Comparison of ENCODE assay signal across 24 mouse cellular contexts in genomic region chr11:53911011-53911410, GRCm38 (mm10). TPM values are rescaled to one million over a fixed set of nuclear protein-coding genes. Genes with fewer than 3 reads are reported as not detected.
DNase-seq lines count a peak whose midpoint lies in the region; ATAC-seq and TF ChIP-seq lines count a peak whose summit lies in the region.
"Had no signal": no experiment of that assay in that cellular context is flagged by ENCODE, and none has a peak within 500 bp of the region (broad histone marks: within the 10 kb centered on the region; RNA-seq: fewer than 3 reads in every experiment).

No protein-coding gene starts in this region.

- peaks cover 8% of the 10 kb centered on the region for H3K4me1 ChIP-seq in liver, adult 2 months (ENCODE audit: control insufficient read depth, insufficient read depth, low read length)
- no peaks in the 10 kb centered on the region for H3K4me1 ChIP-seq in liver, embryonic 11.5 days (replicated peaks; ENCODE audit: control insufficient read depth, insufficient read depth, low read length)
- H3K4me1 ChIP-seq in intestine, postnatal 0 days (replicated peaks; ENCODE audit: control insufficient read depth, insufficient read depth, low read length) = 0 out of 2 replicates have a peak, but pooled peaks cover 3% of the 10 kb centered on the region
- H3K4me1 ChIP-seq: embryonic facial prominence, embryonic 12.5 days; embryonic facial prominence, embryonic 15.5 days; heart, embryonic 10.5 days; hindbrain, embryonic 12.5 days; hindbrain, embryonic 15.5 days had no signal

- no peak for TF ChIP-seq CTCF in liver, adult 2 months (IDR thresholded peaks at IDR 0.05; ENCODE audit: low read depth, low read length)
- TF ChIP-seq CTCF in intestine, postnatal 0 days (IDR thresholded peaks at IDR 0.05; ENCODE audit: low read depth) = no peak

- no peak overlapping the region for H3K27ac ChIP-seq in liver, adult 2 months (replicated peaks; ENCODE audit: insufficient read depth, low read depth, low read length)
- H3K27ac ChIP-seq in liver, embryonic 11.5 days (ENCODE audit: low read depth, low read length) = no peak overlapping the region
- no peak overlapping the region for H3K27ac ChIP-seq in intestine, postnatal 0 days (ENCODE audit: low read depth, low read length)
- H3K27ac ChIP-seq: embryonic facial prominence, embryonic 12.5 days; embryonic facial prominence, embryonic 15.5 days; heart, adult 2 months; heart, embryonic 10.5 days; hindbrain, embryonic 12.5 days; hindbrain, embryonic 15.5 days had no signal

- DNase-seq in liver, adult 2 months (ENCODE audit: extremely low read depth, low read depth, low spot score) = peak; percentile 97
- no peak for DNase-seq in liver, embryonic 11.5 days (ENCODE audit: low spot score)
- DNase-seq in urinary bladder, postnatal 36 days (ENCODE audit: low spot score in 2 of 2) = peak; percentile 28 to 32
- DNase-seq in urinary bladder, postnatal 14 days (ENCODE audit: low spot score) = no peak
- DNase-seq in layer of hippocampus, adult 18-20 months (ENCODE audit: low spot score in 2 of 2) = no peak
- DNase-seq in right cerebral cortex, postnatal 4 days = no peak
- DNase-seq: adrenal gland, adult 8-10 months; adrenal gland, postnatal 25 days; cerebellum, adult 18-20 months; cerebellum, adult 9-11 months; cerebellum, postnatal 25 days; forebrain, postnatal 0 days; gastrocnemius, postnatal 25 days; heart, adult 2 months had no signal

- no peak overlapping the region for H3K4me2 ChIP-seq in liver, embryonic 11.5 days
- no peak overlapping the region for H3K4me2 ChIP-seq in intestine, postnatal 0 days (replicated peaks; ENCODE audit: low read depth)
- H3K4me2 ChIP-seq: embryonic facial prominence, embryonic 12.5 days; embryonic facial prominence, embryonic 15.5 days; hindbrain, embryonic 12.5 days; hindbrain, embryonic 15.5 days had no signal

- 17% methylated on average over 4 of the region's 4 CpGs for WGBS in liver, adult 2 months
- 72% methylated on average over 4 of the region's 4 CpGs for WGBS in liver, embryonic 11.5 days
- 31% methylated on average over 4 of the region's 4 CpGs for WGBS in intestine, postnatal 0 days

- no peaks in the 10 kb centered on the region for H3K9me3 ChIP-seq in liver, embryonic 11.5 days (ENCODE audit: control insufficient read depth, low read length)
- no peaks in the 10 kb centered on the region for H3K9me3 ChIP-seq in intestine, postnatal 0 days (ENCODE audit: control insufficient read depth)
- H3K9me3 ChIP-seq: embryonic facial prominence, embryonic 12.5 days; embryonic facial prominence, embryonic 15.5 days; heart, embryonic 10.5 days; hindbrain, embryonic 12.5 days; hindbrain, embryonic 15.5 days had no signal

- H3K4me3 ChIP-seq in liver, adult 2 months (ENCODE audit: insufficient read depth, low read depth, low read length) = no peak overlapping the region
- no peak overlapping the region for H3K4me3 ChIP-seq in liver, embryonic 11.5 days (ENCODE audit: low read depth, low read length)
- no peak overlapping the region for H3K4me3 ChIP-seq in intestine, postnatal 0 days (ENCODE audit: low read depth, low read length)
- H3K4me3 ChIP-seq: embryonic facial prominence, embryonic 12.5 days; embryonic facial prominence, embryonic 15.5 days; heart, adult 2 months; heart, embryonic 10.5 days; hindbrain, embryonic 12.5 days; hindbrain, embryonic 15.5 days had no signal

- no peaks in the 10 kb centered on the region for H3K36me3 ChIP-seq in liver, adult 2 months (ENCODE audit: control insufficient read depth, insufficient read depth, low read length)
- no peaks in the 10 kb centered on the region for H3K36me3 ChIP-seq in liver, embryonic 11.5 days (ENCODE audit: control insufficient read depth, insufficient read depth, low read length)
- no peaks in the 10 kb centered on the region for H3K36me3 ChIP-seq in intestine, postnatal 0 days (ENCODE audit: control insufficient read depth, insufficient read depth)
- H3K36me3 ChIP-seq: embryonic facial prominence, embryonic 12.5 days; embryonic facial prominence, embryonic 15.5 days; heart, embryonic 10.5 days; hindbrain, embryonic 12.5 days; hindbrain, embryonic 15.5 days had no signal

- no peak for TF ChIP-seq POLR2A in liver, adult 2 months (IDR thresholded peaks at IDR 0.05; ENCODE audit: extremely low read depth, insufficient read depth, low read length)

- no peaks in the 10 kb centered on the region for H3K27me3 ChIP-seq in liver, adult 2 months (ENCODE audit: control insufficient read depth, insufficient read depth, low read length)
- no peaks in the 10 kb centered on the region for H3K27me3 ChIP-seq in liver, embryonic 11.5 days (replicated peaks; ENCODE audit: control insufficient read depth, insufficient read depth, low read length)
- H3K27me3 ChIP-seq in intestine, postnatal 0 days (replicated peaks; ENCODE audit: control insufficient read depth, insufficient read depth, low read length) = no peaks in the 10 kb centered on the region
- H3K27me3 ChIP-seq: embryonic facial prominence, embryonic 12.5 days; embryonic facial prominence, embryonic 15.5 days; hindbrain, embryonic 12.5 days; hindbrain, embryonic 15.5 days had no signal

- no peak for ATAC-seq in liver, embryonic 11.5 days (replicated peaks; ENCODE audit: low FRiP score)
- ATAC-seq in intestine, postnatal 0 days = peak; percentile 55
- ATAC-seq: CD4-positive, CD25-positive, alpha-beta regulatory T cell, adult 4 months; forebrain, embryonic 14.5 days; forebrain, postnatal 0 days had no signal

- no peaks in the 10 kb centered on the region for H3K79me2 ChIP-seq in liver, adult 2 months (ENCODE audit: control insufficient read depth, insufficient read depth, low read length)

- no peak overlapping the region for H3K9ac ChIP-seq in liver, adult 2 months (ENCODE audit: low read depth, low read length)
- no peak overlapping the region for H3K9ac ChIP-seq in liver, embryonic 11.5 days (ENCODE audit: low read depth, low read length)
- no peak overlapping the region for H3K9ac ChIP-seq in intestine, postnatal 0 days (ENCODE audit: low read depth, low read length)
- H3K9ac ChIP-seq: embryonic facial prominence, embryonic 12.5 days; embryonic facial prominence, embryonic 15.5 days; forebrain, postnatal 0 days; hindbrain, embryonic 12.5 days; hindbrain, embryonic 15.5 days had no signal

RNA-seq across cellular contexts. Expression of gene Slc22a5, which starts 19.6 kb away (rescaled TPM):
- 19.7 and 20.8 TPM in 2 replicates for total RNA-seq in liver, adult 2 months (2014; rRNA removed)
- 14.7 and 17.0 TPM in 2 replicates for polyA plus RNA-seq in liver, adult 2 months (2012; rRNA removed)
- 4.4 and 4.8 TPM in 2 replicates for polyA plus RNA-seq in liver, embryonic 11.5 days (2014; fragmentation: Nextera tagmentation; extraction: Ambion mirVana)
- polyA plus RNA-seq in intestine, postnatal 0 days (2015; fragmentation: Nextera tagmentation; extraction: Ambion mirVana) = 40.5 and 40.8 TPM in 2 replicates
- total RNA-seq in layer of hippocampus, adult 18-20 months (2021) = 10 to 100 TPM in 1 of 2 experiments, 1 to 10 TPM in 1; 10.0 to 11.6 TPM

RNA-seq across cellular contexts. Expression of gene Gm12216, which starts 52.0 kb away (rescaled TPM):
- total RNA-seq in liver, adult 2 months (2014; rRNA removed) = 2.2 and 3.2 TPM in 2 replicates
- 2.4 and 2.7 TPM in 2 replicates for polyA plus RNA-seq in liver, adult 2 months (2012; rRNA removed)
- polyA plus RNA-seq in liver, embryonic 11.5 days (2014; fragmentation: Nextera tagmentation; extraction: Ambion mirVana) = 0.51 TPM in 1 of 2 replicates, not detected in the other
- polyA plus RNA-seq in intestine, postnatal 0 days (2015; fragmentation: Nextera tagmentation; extraction: Ambion mirVana) = 6.5 and 8.0 TPM in 2 replicates
- total RNA-seq in layer of hippocampus, adult 18-20 months (2021) = 1 to 10 TPM; 7.4 to 7.9 TPM
- total RNA-seq: forebrain, postnatal 0 days; MEL had no signal
- polyA plus RNA-seq: forebrain, embryonic 11.5 days; forebrain, embryonic 14.5 days; hindbrain, embryonic 12.5 days had no signal

Comparison
In these comparisons a context has a peak if more than half of its experiments do, and no peak if none do; other contexts are left out.
1. DNase-seq: peak in liver, adult 2 months (single experiment) and urinary bladder, postnatal 36 days (2 of 2); none in liver, embryonic 11.5 days (single experiment), urinary bladder, postnatal 14 days (single experiment), layer of hippocampus, adult 18-20 months (0 of 2) and right cerebral cortex, postnatal 4 days (single experiment).